Mouse (Mus musculus) megakaryocyte, embryonic 14.5 days (primary cell): Measurements from ENCODE around the gene Psme1. TPM values are rescaled to one million over a fixed set of nuclear protein-coding genes. Genes with fewer than 3 reads are reported as not detected.

Source experiments
- H3K27me3 ChIP-seq: replicated peaks from 2 replicates; pipeline ENCODE3; 2012; ENCODE audit warnings: inconsistent platforms
- H3K36me3 ChIP-seq: replicated peaks from 2 replicates; pipeline ENCODE3; 2012; ENCODE audit warnings: low read length, inconsistent platforms, mixed read lengths
- H3K4me1 ChIP-seq: 2 replicates; pipeline ENCODE4 v1.6.1; 2012; ENCODE audit warnings: inconsistent platforms
- H3K4me3 ChIP-seq: replicated peaks from 2 replicates; pipeline ENCODE3; 2012; ENCODE audit warnings: moderate library complexity, mild to moderate bottlenecking, inconsistent platforms
- H3K9me3 ChIP-seq: 2 replicates; pipeline ENCODE4 v1.6.1; 2012; ENCODE audit warnings: inconsistent platforms
- FLI1 ChIP-seq: IDR thresholded peaks from 2 replicates; pipeline ENCODE4 v1.6.1; 2012; ENCODE audit warnings: low read length, inconsistent platforms, mixed read lengths
- GATA1 ChIP-seq: IDR thresholded peaks from 3 replicates; pipeline ENCODE4 v1.6.1; 2012; ENCODE audit warnings: mixed read lengths, low read length, inconsistent platforms, borderline replicate concordance
- polyA plus RNA-seq: library from polyadenylated mRNA; stranded (reverse); fragments of >175 nt; gene quantifications from 2 replicates; pipeline ENCODE4 v1.2.3, GENCODE M21; 2012; ENCODE audit warnings: low replicate concordance; ENCODE audit not compliant: insufficient read depth

The Psme1 gene
- 66.3 and 162 TPM in 2 replicates for polyA plus RNA-seq

DNA sequence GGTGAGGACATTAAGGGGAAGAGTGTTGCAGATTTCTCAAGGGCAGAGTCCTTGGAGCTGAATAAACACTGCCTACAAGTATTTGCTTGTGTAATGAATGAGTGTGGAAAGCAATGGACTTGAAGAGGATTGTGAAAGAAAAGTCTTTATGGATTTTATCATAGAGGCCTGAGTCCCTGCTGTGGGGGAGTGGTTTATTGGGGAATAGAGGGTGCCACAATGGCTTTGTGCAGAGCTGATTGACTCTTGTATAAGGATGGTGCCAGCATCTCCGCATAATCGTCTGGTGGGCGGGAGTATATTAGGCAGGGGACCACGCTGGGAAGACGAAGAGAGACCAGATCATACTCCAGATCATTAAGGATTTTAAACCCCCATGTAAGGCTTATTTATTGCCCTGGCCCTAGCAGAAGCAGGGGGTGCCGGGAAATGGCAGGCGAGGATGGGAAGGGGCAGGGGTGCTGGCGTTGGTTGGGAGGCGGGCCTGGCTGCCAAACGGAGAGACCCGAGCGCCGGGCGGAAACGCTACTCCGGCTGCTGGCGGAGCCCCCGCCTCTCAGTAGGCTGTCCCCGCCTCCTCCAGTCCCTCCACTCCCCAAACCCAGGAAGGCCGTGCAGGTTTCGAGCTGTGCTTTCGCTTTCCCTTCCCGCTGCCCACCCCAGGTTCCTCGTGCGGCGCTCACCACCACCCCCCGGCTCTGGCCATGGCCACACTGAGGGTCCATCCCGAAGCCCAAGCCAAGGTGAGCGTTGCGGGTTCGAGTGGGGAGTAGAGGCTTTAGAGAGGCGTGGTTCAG is at the start of gene Psme1:
TSS of gene Psme1 (plus strand) at position 253 of the 797 bp plus-strand sequence.
- no peaks in the 10 kb centered on the region for H3K9me3 ChIP-seq
- peak within 1 kb of the TSS; percentile 96 for H3K4me3 ChIP-seq
- H3K4me1 ChIP-seq: peaks cover 47% of the 10 kb centered on the region
- peaks cover 33% of the 10 kb centered on the region for H3K36me3 ChIP-seq
- no peaks in the 10 kb centered on the region for H3K27me3 ChIP-seq
- no peak for TF ChIP-seq GATA1
- TF ChIP-seq FLI1: no peak

DNA sequence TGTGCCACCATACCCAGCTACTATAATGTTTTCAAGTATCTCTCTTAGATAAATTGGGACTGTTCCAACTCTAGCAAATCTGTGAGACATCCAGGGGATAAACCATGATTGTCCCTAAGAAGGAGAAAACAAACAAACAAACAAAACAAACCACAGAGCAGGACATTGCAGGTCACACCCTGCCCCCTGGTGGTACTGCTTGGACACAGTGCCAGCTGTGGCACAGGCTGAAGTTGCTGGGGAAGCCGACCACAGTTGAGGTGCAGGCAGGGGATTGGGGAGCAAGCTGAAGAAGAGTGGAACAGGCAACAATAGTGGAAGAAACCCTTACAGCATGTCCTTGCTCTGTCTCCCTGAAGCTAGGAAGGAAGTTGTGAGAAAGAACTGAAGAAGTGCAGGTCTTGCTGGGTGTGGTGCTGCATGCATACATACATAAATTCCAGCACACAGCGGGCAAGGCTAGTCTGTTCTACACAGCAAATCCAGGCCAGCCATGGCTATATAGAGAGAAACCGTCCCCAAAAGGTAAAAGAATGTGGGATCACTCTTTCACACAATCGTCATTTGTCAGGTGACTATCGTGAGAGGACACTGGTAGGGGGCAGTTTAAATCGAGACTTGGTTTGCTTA is 41.7 kb upstream of the Psme1 start:
- Histone ChIP-seq H3K36me3 (no peaks in the 10 kb centered on the region), H3K4me1 (peaks cover 35% of the 10 kb centered on the region), H3K4me3 (peak overlapping the region; percentile 21), H3K27me3 (peaks cover 17% of the 10 kb centered on the region), H3K9me3 (no peaks in the 10 kb centered on the region)
- TF ChIP-seq FLI1 (no peak), GATA1 (no peak)

DNA sequence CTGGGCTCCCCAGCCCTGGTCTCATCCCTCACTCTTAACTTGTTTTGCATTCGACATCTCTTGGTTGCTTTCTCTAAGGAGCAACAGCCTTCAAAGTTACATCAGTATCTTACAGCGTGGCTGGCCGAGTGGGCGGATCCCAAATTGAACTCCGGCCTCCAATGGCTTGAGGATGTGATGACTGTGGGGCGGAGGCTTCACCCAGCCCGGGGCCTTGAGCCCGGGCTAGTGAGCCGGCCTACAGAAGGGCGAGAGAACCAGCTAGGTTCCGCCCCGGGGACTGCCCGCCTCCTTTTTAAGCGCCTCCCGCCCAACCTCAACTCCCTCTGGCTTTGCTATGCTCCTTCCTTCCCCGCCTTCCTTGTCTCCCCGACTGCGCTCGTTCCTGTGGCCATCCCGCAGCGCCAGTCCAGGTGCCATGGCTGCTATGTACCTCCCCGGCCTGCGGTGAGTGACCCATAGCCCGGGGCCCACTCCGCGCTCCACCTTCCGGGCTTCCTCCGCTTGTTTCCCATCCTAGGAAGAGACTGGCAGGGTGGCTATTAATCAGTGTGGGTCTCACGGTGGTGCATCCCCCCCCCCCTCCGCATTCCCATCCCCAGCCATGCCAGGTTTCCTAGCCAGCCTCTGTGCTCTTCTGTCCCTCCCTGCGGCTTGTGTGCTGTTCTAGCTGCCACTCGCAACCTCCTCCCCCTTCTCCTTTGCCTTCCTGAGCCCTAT is 37.7 kb upstream of the Psme1 start, which contains the start of gene Pck2:
TSS of gene Pck2 (plus strand) at position 200 of the 720 bp plus-strand sequence.
- Histone ChIP-seq H3K27me3 (peaks cover 2% of the 10 kb centered on the region), H3K4me1 (peaks cover 48% of the 10 kb centered on the region), H3K4me3 (peak within 1 kb of the TSS; percentile 98), H3K36me3 (peaks cover 36% of the 10 kb centered on the region), H3K9me3 (no peaks in the 10 kb centered on the region)
- no peak for TF ChIP-seq GATA1
- no peak for TF ChIP-seq FLI1

DNA sequence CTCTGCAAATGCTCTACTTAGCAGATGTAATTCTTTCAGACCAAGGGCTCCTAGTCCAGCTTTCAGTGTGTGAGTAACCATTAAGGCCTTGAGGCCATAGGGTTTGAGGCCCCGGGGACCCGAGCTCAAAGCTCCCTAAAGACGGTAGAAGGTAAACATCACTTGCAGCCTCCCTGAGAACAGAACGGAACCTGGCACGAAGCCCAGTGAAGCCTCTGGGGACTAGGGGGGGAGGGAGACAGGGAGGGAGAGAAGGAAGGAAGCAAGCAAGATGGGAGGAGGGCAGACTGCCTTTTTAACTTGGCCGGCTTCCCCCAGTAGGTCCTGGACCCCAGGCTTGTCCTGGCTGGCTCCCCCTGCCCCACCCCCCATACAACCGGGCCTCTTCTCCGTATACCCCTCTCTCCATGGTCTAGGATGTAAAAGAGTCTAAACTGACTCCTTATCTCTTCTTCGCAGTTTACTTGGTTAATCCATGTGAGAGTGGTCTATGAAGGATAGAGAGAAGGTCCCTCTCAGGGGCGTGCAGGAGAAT is 37.1 kb upstream of the Psme1 start:
- Histone ChIP-seq H3K4me1 (peaks cover 49% of the 10 kb centered on the region), H3K36me3 (peaks cover 42% of the 10 kb centered on the region), H3K27me3 (peaks cover 2% of the 10 kb centered on the region), H3K9me3 (no peaks in the 10 kb centered on the region), H3K4me3 (peak overlapping the region; percentile 98)
- TF ChIP-seq FLI1 (no peak), GATA1 (no peak)

GRCm38 (mm10) chr14:55542268-55542667 is 35.7 kb upstream of the Psme1 start:
- TF ChIP-seq FLI1 (no peak), GATA1 (no peak)
- peaks cover 51% of the 10 kb centered on the region for H3K4me1 ChIP-seq
- H3K9me3 ChIP-seq: no peaks in the 10 kb centered on the region
- no peaks in the 10 kb centered on the region for H3K27me3 ChIP-seq
- peaks cover 57% of the 10 kb centered on the region for H3K36me3 ChIP-seq
- H3K4me3 ChIP-seq: no peak overlapping the region

GRCm38 (mm10) chr14:55544334-55544733 is 33.6 kb upstream of the Psme1 start:
- Histone ChIP-seq H3K27me3 (no peaks in the 10 kb centered on the region), H3K9me3 (no peaks in the 10 kb centered on the region), H3K4me1 (peaks cover 47% of the 10 kb centered on the region), H3K36me3 (peaks cover 77% of the 10 kb centered on the region), H3K4me3 (no peak overlapping the region)
- TF ChIP-seq FLI1 (no peak), GATA1 (no peak)

GRCm38 (mm10) chr14:55550191-55550590 is 27.7 kb upstream of the Psme1 start:
- no peak for TF ChIP-seq GATA1
- no peak for TF ChIP-seq FLI1
- H3K4me3 ChIP-seq: no peak overlapping the region
- H3K36me3 ChIP-seq: peaks cover 55% of the 10 kb centered on the region
- H3K4me1 ChIP-seq: peaks cover 24% of the 10 kb centered on the region
- no peaks in the 10 kb centered on the region for H3K9me3 ChIP-seq
- H3K27me3 ChIP-seq: no peaks in the 10 kb centered on the region

- Histone ChIP-seq H3K9me3 (no peaks in the 10 kb centered on the region), H3K4me1 (peaks cover 22% of the 10 kb centered on the region), H3K36me3 (peaks cover 44% of the 10 kb centered on the region), H3K4me3 (no peak overlapping the region), H3K27me3 (no peaks in the 10 kb centered on the region)
- no peak for TF ChIP-seq FLI1
These were observed 26.6 kb upstream of the Psme1 start for GRCm38 (mm10) chr14:55551347-55551746.

- TF ChIP-seq FLI1 (no peak), GATA1 (no peak)
- Histone ChIP-seq H3K4me3 (no peak overlapping the region), H3K9me3 (no peaks in the 10 kb centered on the region), H3K36me3 (peaks cover 39% of the 10 kb centered on the region), H3K4me1 (peaks cover 24% of the 10 kb centered on the region), H3K27me3 (no peaks in the 10 kb centered on the region)
These were observed 26.1 kb upstream of the Psme1 start for GRCm38 (mm10) chr14:55551794-55552193.
